Mouse (Mus musculus) embryonic facial prominence, embryonic 13.5 days (tissue): ENCODE measurements around the gene Krcc1. TPM values are rescaled to one million over a fixed set of nuclear protein-coding genes. Genes with fewer than 3 reads are reported as not detected.

Source experiments
- ATAC-seq: fragments of 200-750 bp; cut with Nextera tagmentation; 2 replicates; pipeline ENCODE4 v1.8.0; 2017; ENCODE audit warnings: low read depth; ENCODE audit not compliant: insufficient number of reproducible peaks, insufficient read depth, low FRiP score, low TSS enrichment
- H3K27ac ChIP-seq: fragments of 300-500 bp; sonication (generic); 2 replicates; pipeline ENCODE4 v1.5.1; 2015; ENCODE audit warnings: moderate library complexity, mild to moderate bottlenecking, inconsistent platforms
- H3K27me3 ChIP-seq: fragments of 300-500 bp; sonication (generic); 2 replicates; pipeline ENCODE4 v1.6.1; 2015; ENCODE audit warnings: mild to moderate bottlenecking, inconsistent platforms
- H3K36me3 ChIP-seq: fragments of 300-500 bp; sonication (generic); 2 replicates; pipeline ENCODE4 v1.6.1; 2015; ENCODE audit warnings: mild to moderate bottlenecking, inconsistent platforms
- H3K4me1 ChIP-seq: fragments of 300-500 bp; sonication (generic); 2 replicates; pipeline ENCODE4 v1.6.1; 2015; ENCODE audit warnings: inconsistent platforms
- H3K4me2 ChIP-seq: fragments of 300-500 bp; sonication (generic); 2 replicates; pipeline ENCODE4 v1.6.1; 2015; ENCODE audit warnings: moderate library complexity, mild to moderate bottlenecking, inconsistent platforms
- H3K4me3 ChIP-seq: fragments of 300-500 bp; sonication (generic); 2 replicates; pipeline ENCODE4 v1.5.1; 2015; ENCODE audit warnings: mild to moderate bottlenecking, inconsistent platforms
- H3K9ac ChIP-seq: fragments of 300-500 bp; sonication (generic); 2 replicates; pipeline ENCODE4 v1.6.1; 2015; ENCODE audit warnings: mild to moderate bottlenecking, inconsistent platforms
- H3K9me3 ChIP-seq: fragments of 300-500 bp; sonication (generic); 2 replicates; pipeline ENCODE4 v1.6.1; 2016; ENCODE audit warnings: inconsistent platforms
- WGBS: fragments of 180-500 bp; shearing (Covaris S2); methylation state at CpG from one replicate; pipeline ENCODE4 v1.1.7; 2015; ENCODE audit warnings: mixed read lengths; 5-methylcytosine and 5-hydroxymethylcytosine counted together
- microRNA-seq: library from miRNA; unstranded; fragments of <30 nt; microRNA quantifications from one replicate; pipeline ENCODE4, GENCODE M21; 2016
- polyA plus RNA-seq: library from polyadenylated mRNA; unstranded; fragments of >200 nt; fragmentation: Nextera tagmentation; extraction: Ambion mirVana; gene quantifications from 2 replicates; pipeline ENCODE4 v1.2.1, GENCODE M21; 2015

The Krcc1 gene
- polyA plus RNA-seq, 1 experiment from 2014 or later = 38.3 TPM

- Histone ChIP-seq H3K4me2 (no peak overlapping the region), H3K9ac (no peak overlapping the region), H3K27me3 (no peaks in the 10 kb centered on the region), H3K9me3 (no peaks in the 10 kb centered on the region), H3K4me1 (no peaks in the 10 kb centered on the region), H3K27ac (no peak overlapping the region), H3K4me3 (no peak overlapping the region), H3K36me3 (no peaks in the 10 kb centered on the region)
- WGBS = 89% methylated on average over 11 of the region's 11 CpGs
- ATAC-seq = no peak
These were observed 62.2 kb downstream of the Krcc1 start for GRCm38 (mm10) chr6:71333578-71334273.

Small RNA genes within 50 kb of the gene (microRNA-seq; reads per million reads assigned to microRNA genes)
- gene Mir8112 = 21.6 reads per million, percentile 35 among the genes with 10 or more reads in this experiment

Other genes with a start within 250 kb of the Krcc1 start
- 6.0 and 6.1 TPM in 2 replicates for gene Thnsl2, start 127.2 kb upstream of the Krcc1 start, polyA plus RNA-seq
- 3.5 TPM in 1 of 2 replicates, not detected in the other for gene Fabp1, start 71.8 kb upstream of the Krcc1 start, polyA plus RNA-seq
- gene Smyd1, start 50.6 kb downstream of the Krcc1 start, polyA plus RNA-seq = 1.3 and 1.6 TPM in 2 replicates
- 0.14 TPM in 1 of 2 replicates, not detected in the other for gene Cd8b1, start 51.1 kb downstream of the Krcc1 start, polyA plus RNA-seq
- gene Cd8a, start 101.8 kb downstream of the Krcc1 start, polyA plus RNA-seq = not detected in 2 replicates
- 10.6 and 13.0 TPM in 2 replicates for gene Rmnd5a, start 169.0 kb downstream of the Krcc1 start, polyA plus RNA-seq
- 14.0 and 16.3 TPM in 2 replicates for gene Rnf103, start 222.2 kb downstream of the Krcc1 start, polyA plus RNA-seq